Comparison of ENCODE assay signal across 9 mouse cellular contexts in genomic region chr10:84646506-84647102, GRCm38 (mm10). TPM values are rescaled to one million over a fixed set of nuclear protein-coding genes. Genes with fewer than 3 reads are reported as not detected.
DNase-seq lines count a peak whose midpoint lies in the region; ATAC-seq and TF ChIP-seq lines count a peak whose summit lies in the region.
"Had no signal": no experiment of that assay in that cellular context is flagged by ENCODE, and none has a peak within 500 bp of the region (broad histone marks: within the 10 kb centered on the region; RNA-seq: fewer than 3 reads in every experiment).

No protein-coding gene starts in this region.

- H3K4me3 ChIP-seq in hindbrain, embryonic 16.5 days (ENCODE audit: low read length): no peak overlapping the region
- no peak overlapping the region for H3K4me3 ChIP-seq in lung, embryonic 15.5 days
- no peak overlapping the region for H3K4me3 ChIP-seq in olfactory bulb, adult 2 months (ENCODE audit: insufficient read depth, low read depth, low read length)
- H3K4me3 ChIP-seq: liver, embryonic 13.5 days had no signal

- H3K27ac ChIP-seq in hindbrain, embryonic 16.5 days (ENCODE audit: low read depth, low read length): peak overlapping the region; percentile 4; the same call in 1 of the 2 replicates
- H3K27ac ChIP-seq in lung, embryonic 15.5 days: peak overlapping the region; percentile 46
- H3K27ac ChIP-seq in olfactory bulb, adult 2 months (ENCODE audit: insufficient read depth, low read depth, low read length): peak overlapping the region; percentile 49; the same call in 1 of the 2 replicates
- H3K27ac ChIP-seq: liver, embryonic 13.5 days had no signal

- DNase-seq in adrenal gland, adult 8-10 months: no peak
- DNase-seq in gastrocnemius, postnatal 25 days: no peak
- DNase-seq in Muller cell, postnatal 12 days (ENCODE audit: inconsistent ontology term): no peak
- DNase-seq: liver, embryonic 13.5 days had no signal

- no peak overlapping the region for H3K9ac ChIP-seq in hindbrain, embryonic 16.5 days (ENCODE audit: low read depth, low read length)
- H3K9ac ChIP-seq in lung, embryonic 15.5 days: no peak overlapping the region
- H3K9ac ChIP-seq: liver, embryonic 13.5 days had no signal

- no peak for TF ChIP-seq CTCF in olfactory bulb, adult 2 months (IDR thresholded peaks at IDR 0.05; ENCODE audit: insufficient read depth, low read depth, low read length)

- WGBS in hindbrain, embryonic 16.5 days: 60% methylated on average over 12 of the region's 12 CpGs
- 72% methylated on average over 12 of the region's 12 CpGs for WGBS in lung, embryonic 15.5 days
- WGBS in olfactory bulb, adult 2 months: 45% methylated on average over 12 of the region's 12 CpGs

- no peak for TF ChIP-seq POLR2A in olfactory bulb, adult 2 months (IDR thresholded peaks at IDR 0.05; ENCODE audit: insufficient read depth, low read depth, low read length)

- peak; percentile 73 for ATAC-seq in CD4-positive, CD25-positive, alpha-beta regulatory T cell, adult 4 months
- peak; percentile 76 for ATAC-seq in activated CD4-positive, CD25-positive, alpha-beta regulatory T cell, adult 4 months
- ATAC-seq in hindbrain, embryonic 16.5 days: peak; percentile 74
- ATAC-seq in lung, embryonic 15.5 days (ENCODE audit: borderline replicate concordance, extremely low read depth, low FRiP score, low TSS enrichment): no peak

- no peaks in the 10 kb centered on the region for H3K4me1 ChIP-seq in hindbrain, embryonic 16.5 days (ENCODE audit: control insufficient read depth, insufficient read depth, low read depth, low read length)
- peaks cover 5% of the 10 kb centered on the region; the same call in 1 of the 2 replicates for H3K4me1 ChIP-seq in lung, embryonic 15.5 days
- H3K4me1 ChIP-seq in olfactory bulb, adult 2 months (ENCODE audit: control insufficient read depth, insufficient read depth, low read length): peaks cover 5% of the 10 kb centered on the region

- H3K9me3 ChIP-seq in hindbrain, embryonic 16.5 days (ENCODE audit: control insufficient read depth, low read length): no peaks in the 10 kb centered on the region
- no peaks in the 10 kb centered on the region for H3K9me3 ChIP-seq in lung, embryonic 15.5 days
- H3K9me3 ChIP-seq: liver, embryonic 13.5 days had no signal

- no peak overlapping the region for H3K4me2 ChIP-seq in hindbrain, embryonic 16.5 days (ENCODE audit: low read length)
- H3K4me2 ChIP-seq in lung, embryonic 15.5 days: no peak overlapping the region
- H3K4me2 ChIP-seq: liver, embryonic 13.5 days had no signal

- no peaks in the 10 kb centered on the region; the same call in 1 of the 2 replicates for H3K36me3 ChIP-seq in hindbrain, embryonic 16.5 days (ENCODE audit: control insufficient read depth, insufficient read depth, low read length)
- H3K36me3 ChIP-seq in lung, embryonic 15.5 days: peaks cover 19% of the 10 kb centered on the region; the same call in 1 of the 2 replicates

- H3K27me3 ChIP-seq in hindbrain, embryonic 16.5 days (replicated peaks; ENCODE audit: control insufficient read depth, insufficient read depth, low read length): no peaks in the 10 kb centered on the region
- no peaks in the 10 kb centered on the region for H3K27me3 ChIP-seq in lung, embryonic 15.5 days
- H3K27me3 ChIP-seq: liver, embryonic 13.5 days had no signal

RNA-seq across cellular contexts. Expression of gene Polr3b, which starts 24.5 kb away (rescaled TPM):
- 10 to 100 TPM; 21.8 to 28.6 TPM for polyA plus RNA-seq in CD4-positive, CD25-positive, alpha-beta regulatory T cell, adult 4 months (2017; shearing (Covaris generic))
- polyA plus RNA-seq in activated CD4-positive, CD25-positive, alpha-beta regulatory T cell, adult 4 months (2017; shearing (Covaris generic)): 10 to 100 TPM; 11.8 to 13.3 TPM
- polyA plus RNA-seq in hindbrain, embryonic 16.5 days (2015; fragmentation: Nextera tagmentation; extraction: Ambion mirVana): 13.1 and 14.4 TPM in 2 replicates
- 15.6 and 15.7 TPM in 2 replicates for polyA plus RNA-seq in lung, embryonic 15.5 days (2015; fragmentation: Nextera tagmentation; extraction: Ambion mirVana)
- polyA plus RNA-seq in olfactory bulb, adult 2 months (2012; ENCODE audit: insufficient read depth, insufficient read length, low replicate concordance, missing spikeins): not detected in 2 replicates
- 10 to 100 TPM; 27.4 to 32.3 (median 31.2) TPM for total RNA-seq in adrenal gland, adult 8-10 months (2022)
- 10 to 100 TPM in 1 of 2 experiments, 1 to 10 TPM in 1; 8.1 to 11.3 TPM for total RNA-seq in gastrocnemius, postnatal 25 days (2021)
